Mouse (Mus musculus) forebrain, embryonic 13.5 days (tissue): ENCODE measurements at regions not wholly inside any gene's neighbourhood (a gene's known extent, or its start where the extent isn't known, plus 50 kb on each side); places are given as distances from the start of the nearest gene placed in this dataset.

Experiments
- ATAC-seq: fragments of 200-750 bp; cut with Nextera tagmentation; 2 replicates; pipeline ENCODE4 v1.8.0; 2017
- H3K27ac ChIP-seq: fragments of 300-500 bp; sonication (generic); 2 replicates; pipeline ENCODE4 v1.5.1; 2015; ENCODE audit warnings: inconsistent platforms, mild to moderate bottlenecking, moderate library complexity
- H3K27me3 ChIP-seq: fragments of 300-500 bp; sonication (generic); 2 replicates; pipeline ENCODE4 v1.6.1; 2015; ENCODE audit warnings: mild to moderate bottlenecking, inconsistent platforms
- H3K36me3 ChIP-seq: fragments of 300-500 bp; sonication (generic); 2 replicates; pipeline ENCODE4 v1.6.1; 2015; ENCODE audit warnings: mild to moderate bottlenecking, inconsistent platforms; ENCODE audit not compliant: poor library complexity, severe bottlenecking
- H3K4me1 ChIP-seq: fragments of 300-500 bp; sonication (generic); 2 replicates; pipeline ENCODE4 v1.6.1; 2015; ENCODE audit warnings: inconsistent platforms
- H3K4me2 ChIP-seq: fragments of 300-500 bp; sonication (generic); 2 replicates; pipeline ENCODE4 v1.6.1; 2015; ENCODE audit warnings: inconsistent platforms, mild to moderate bottlenecking, moderate library complexity
- H3K4me3 ChIP-seq: fragments of 300-500 bp; sonication (generic); 2 replicates; pipeline ENCODE4 v1.5.1; 2015; ENCODE audit warnings: mild to moderate bottlenecking, inconsistent platforms
- H3K9ac ChIP-seq: fragments of 300-500 bp; sonication (generic); 2 replicates; pipeline ENCODE4 v1.6.1; 2015; ENCODE audit warnings: mild to moderate bottlenecking, inconsistent platforms
- H3K9me3 ChIP-seq: fragments of 300-500 bp; sonication (generic); replicated peaks from 2 replicates; pipeline ENCODE4 v1.6.1; 2016; ENCODE audit warnings: inconsistent platforms
- WGBS: fragments of 180-500 bp; shearing (Covaris S2); methylation state at CpG from one replicate; pipeline ENCODE4 v1.1.7; 2015; 5-methylcytosine and 5-hydroxymethylcytosine counted together

- Histone ChIP-seq H3K9me3 (no peaks in the 10 kb centered on the region), H3K4me1 (no peaks in the 10 kb centered on the region), H3K27me3 (no peaks in the 10 kb centered on the region), H3K4me3 (no peak overlapping the region), H3K36me3 (no peaks in the 10 kb centered on the region), H3K27ac (no peak overlapping the region), H3K9ac (no peak overlapping the region), H3K4me2 (no peak overlapping the region)
- ATAC-seq, result no peak
- 74% methylated on average over 6 of the region's 6 CpGs for WGBS
Measured at GRCm38 (mm10) chr15:8582676-8583075, 62.9 kb upstream of the Gm2310 start.

GRCm38 (mm10) chr15:8581146-8581913 is 61.6 kb upstream of the Gm2310 start:
- H3K27ac ChIP-seq, result no peak overlapping the region
- peak; percentile 75; the same call in 1 of the 2 replicates for ATAC-seq
- WGBS, result 76% methylated on average over 8 of the region's 8 CpGs

GRCm38 (mm10) chr15:8580077-8580476 is 60.3 kb upstream of the Gm2310 start:
- Histone ChIP-seq H3K4me2 (no peak overlapping the region), H3K27ac (no peak overlapping the region), H3K27me3 (no peaks in the 10 kb centered on the region), H3K9ac (no peak overlapping the region), H3K4me3 (no peak overlapping the region), H3K9me3 (no peaks in the 10 kb centered on the region), H3K36me3 (no peaks in the 10 kb centered on the region), H3K4me1 (no peaks in the 10 kb centered on the region)
- ATAC-seq, result no peak

More at GRCm38 (mm10) chr15:8581146-8581913, 61.6 kb upstream of the Gm2310 start:
- Histone ChIP-seq H3K27me3 (no peaks in the 10 kb centered on the region), H3K9ac (no peak overlapping the region), H3K36me3 (no peaks in the 10 kb centered on the region), H3K4me1 (no peaks in the 10 kb centered on the region), H3K4me2 (no peak overlapping the region), H3K4me3 (no peak overlapping the region), H3K9me3 (no peaks in the 10 kb centered on the region)

- WGBS, result 8% methylated on average over 3 of the region's 3 CpGs
Measured at GRCm38 (mm10) chr15:8577480-8577881, 57.7 kb upstream of the Gm2310 start.

GRCm38 (mm10) chr15:8576975-8577374 is 57.2 kb upstream of the Gm2310 start:
- Histone ChIP-seq H3K4me1 (no peaks in the 10 kb centered on the region), H3K9ac (no peak overlapping the region), H3K9me3 (no peaks in the 10 kb centered on the region), H3K4me2 (no peak overlapping the region), H3K27me3 (no peaks in the 10 kb centered on the region), H3K36me3 (no peaks in the 10 kb centered on the region), H3K27ac (no peak overlapping the region), H3K4me3 (no peak overlapping the region)
- WGBS, result 65% methylated on average over 5 of the region's 5 CpGs
- ATAC-seq, result no peak

More at GRCm38 (mm10) chr15:8577480-8577881, 57.7 kb upstream of the Gm2310 start:
- no peaks in the 10 kb centered on the region for H3K27me3 ChIP-seq
- H3K4me1 ChIP-seq, result no peaks in the 10 kb centered on the region
- no peaks in the 10 kb centered on the region for H3K9me3 ChIP-seq
- no peak overlapping the region for H3K9ac ChIP-seq
- no peak overlapping the region for H3K4me3 ChIP-seq
- H3K4me2 ChIP-seq, result no peak overlapping the region
- no peak overlapping the region for H3K27ac ChIP-seq
- ATAC-seq, result no peak
- no peaks in the 10 kb centered on the region for H3K36me3 ChIP-seq

GRCm38 (mm10) chr15:8569617-8570016 is 49.9 kb upstream of the Gm2310 start:
- H3K27me3 ChIP-seq, result peaks cover 9% of the 10 kb centered on the region
- 3% methylated on average over 11 of the region's 11 CpGs for WGBS

More at GRCm38 (mm10) chr15:8569617-8570016, 49.9 kb upstream of the Gm2310 start:
- H3K4me3 ChIP-seq, result peak overlapping the region; percentile 60
- H3K9ac ChIP-seq, result peak overlapping the region; percentile 64
- H3K27ac ChIP-seq, result no peak overlapping the region
- peak; percentile 72 for ATAC-seq
- no peaks in the 10 kb centered on the region for H3K36me3 ChIP-seq
- H3K4me1 ChIP-seq, result peaks cover 11% of the 10 kb centered on the region
- H3K9me3 ChIP-seq, result no peaks in the 10 kb centered on the region
- H3K4me2 ChIP-seq, result peak overlapping the region; percentile 93
